Mouse (Mus musculus) urinary bladder, postnatal 0 days (tissue): ENCODE data around the gene Ccng1. TPM values are rescaled to one million over a fixed set of nuclear protein-coding genes. Genes with fewer than 3 reads are reported as not detected.

Source experiments
- polyA plus RNA-seq: library from polyadenylated mRNA; unstranded; fragments of >200 nt; fragmentation: Nextera tagmentation; extraction: Ambion mirVana; gene quantifications from 2 replicates; pipeline ENCODE4 v1.2.1, GENCODE M21; 2015

Ccng1 gene
- 64.6 and 77.0 TPM in 2 replicates for polyA plus RNA-seq

DNA sequence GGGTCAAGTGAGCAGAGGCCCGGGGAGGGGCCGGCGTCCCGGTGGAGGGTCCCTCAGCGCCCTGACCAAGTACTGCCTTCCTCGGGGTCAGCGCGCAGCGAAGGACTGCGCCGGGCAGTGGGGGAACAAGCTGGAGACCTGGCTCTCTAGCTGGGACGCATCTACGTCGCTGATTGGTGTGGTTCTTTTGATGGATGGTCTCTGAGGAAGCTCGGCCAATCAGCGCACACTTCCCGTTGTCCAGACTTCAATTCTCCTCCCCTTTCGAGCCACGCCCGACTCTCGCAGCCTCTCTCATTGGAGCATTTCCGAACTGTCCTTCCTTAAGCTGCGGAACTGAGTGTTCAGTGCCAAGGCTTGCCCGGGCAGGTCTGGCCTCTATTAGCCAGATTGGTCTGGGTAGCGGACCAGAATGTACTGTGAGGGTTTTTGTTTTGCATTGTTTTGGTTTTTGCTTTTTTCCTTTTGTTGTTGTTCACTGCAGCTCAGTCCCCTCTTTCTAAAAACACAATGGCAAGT, at the start of gene Ccng1:
TSS of gene Ccng1 (minus strand) at position 203 of the 519 bp plus-strand sequence.

DNA sequence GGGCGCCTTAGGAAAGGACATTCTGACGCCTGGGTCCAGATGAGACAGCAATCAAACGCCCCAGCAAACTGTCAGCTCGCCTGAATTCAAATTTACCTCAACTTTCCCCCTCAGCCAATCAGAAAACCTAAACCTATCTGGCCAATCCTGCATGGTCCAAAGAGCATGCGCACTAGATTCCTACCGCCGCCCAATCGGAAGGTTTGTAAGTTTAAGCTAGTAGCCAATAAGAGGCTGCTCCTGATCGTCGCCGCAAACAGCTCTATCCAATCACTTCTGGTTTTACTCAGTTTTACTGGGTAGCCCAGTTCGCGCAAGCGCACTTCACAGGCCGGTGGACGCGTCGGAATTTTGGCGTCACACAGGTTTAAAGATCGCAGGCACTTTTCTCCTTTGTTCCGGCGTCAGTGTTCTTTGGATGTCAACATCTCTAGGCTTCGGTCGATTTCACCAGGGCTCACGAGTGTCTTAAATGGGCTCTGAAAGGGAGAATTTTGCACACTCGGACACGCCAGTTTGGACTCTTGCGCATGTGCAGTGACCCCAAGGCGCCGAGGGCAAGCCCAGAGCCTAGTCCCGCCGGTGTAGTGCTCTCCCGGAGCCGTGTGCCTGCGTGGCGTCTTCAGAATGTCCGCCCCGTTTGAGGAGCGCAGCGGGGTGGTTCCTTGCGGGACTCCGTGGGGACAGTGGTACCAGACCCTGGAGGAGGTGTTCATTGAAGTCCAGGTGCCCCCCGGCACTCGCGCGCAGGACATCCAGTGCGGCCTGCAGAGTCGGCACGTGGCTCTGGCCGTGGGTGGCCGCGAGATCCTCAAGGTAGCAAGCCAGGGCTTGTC, 21.6 kb downstream of the Ccng1 start, which contains the start of the genes Hmmr and Nudcd2:
TSS of gene Hmmr (minus strand) at position 84 of the 836 bp plus-strand sequence.
TSS of gene Nudcd2 (plus strand) at position 329 of the 836 bp plus-strand sequence.

Other genes starting within 250 kb of the Ccng1 start
- gene Mat2b, start 60.1 kb downstream of the Ccng1 start, polyA plus RNA-seq: 79.1 and 82.2 TPM in 2 replicates
- gene Hmmr, start 21.9 kb downstream of the Ccng1 start, polyA plus RNA-seq: 8.4 and 12.1 TPM in 2 replicates
- 71.3 and 92.8 TPM in 2 replicates for gene Nudcd2, start 21.6 kb downstream of the Ccng1 start, polyA plus RNA-seq